Mouse (Mus musculus) midbrain, embryonic 15.5 days (tissue): ENCODE measurements around the gene 1700125H20Rik. TPM values are rescaled to one million over a fixed set of nuclear protein-coding genes. Genes with fewer than 3 reads are reported as not detected.

ENCODE experiments used
- ATAC-seq: fragments of 200-750 bp; cut with Nextera tagmentation; replicated peaks from 2 replicates; pipeline ENCODE4 v1.8.0; 2017; ENCODE audit warnings: moderate TSS enrichment
- H3K27ac ChIP-seq: fragments of 300-500 bp; sonication (generic); 2 replicates; pipeline ENCODE4 v1.5.1; 2015; ENCODE audit warnings: mild to moderate bottlenecking, inconsistent platforms
- H3K27me3 ChIP-seq: fragments of 300-500 bp; sonication (generic); replicated peaks from 2 replicates; pipeline ENCODE4 v1.6.1; 2015; ENCODE audit warnings: inconsistent platforms
- H3K36me3 ChIP-seq: fragments of 300-500 bp; sonication (generic); replicated peaks from 2 replicates; pipeline ENCODE4 v1.6.1; 2015; ENCODE audit warnings: inconsistent platforms
- H3K4me1 ChIP-seq: fragments of 300-500 bp; sonication (generic); 2 replicates; pipeline ENCODE4 v1.6.1; 2015; ENCODE audit warnings: inconsistent platforms
- H3K4me2 ChIP-seq: fragments of 300-500 bp; sonication (generic); 2 replicates; pipeline ENCODE4 v1.6.1; 2015; ENCODE audit warnings: inconsistent platforms, mild to moderate bottlenecking, moderate library complexity
- H3K4me3 ChIP-seq: fragments of 300-500 bp; sonication (generic); 2 replicates; pipeline ENCODE4 v1.5.1; 2015; ENCODE audit warnings: mild to moderate bottlenecking, inconsistent platforms
- H3K9ac ChIP-seq: fragments of 300-500 bp; sonication (generic); 2 replicates; pipeline ENCODE4 v1.6.1; 2015; ENCODE audit warnings: mild to moderate bottlenecking, inconsistent platforms
- H3K9me3 ChIP-seq: fragments of 300-500 bp; sonication (generic); 2 replicates; pipeline ENCODE4 v1.6.1; 2016; ENCODE audit warnings: inconsistent platforms
- WGBS: fragments of 180-500 bp; shearing (Covaris S2); methylation state at CpG from one replicate; pipeline ENCODE4 v1.1.7; 2015; ENCODE audit warnings: mixed read lengths; 5-methylcytosine and 5-hydroxymethylcytosine counted together
- polyA plus RNA-seq: library from polyadenylated mRNA; unstranded; fragments of >200 nt; fragmentation: Nextera tagmentation; extraction: Ambion mirVana; gene quantifications from 2 replicates; pipeline ENCODE4 v1.2.1, GENCODE M21; 2015

1700125H20Rik gene
- polyA plus RNA-seq, 1 experiment from 2014 or later: 0.62 TPM

- Histone ChIP-seq H3K4me1 (no peaks in the 10 kb centered on the region), H3K27me3 (no peaks in the 10 kb centered on the region), H3K9me3 (no peaks in the 10 kb centered on the region), H3K27ac (no peak overlapping the region), H3K9ac (no peak overlapping the region), H3K4me2 (no peak overlapping the region), H3K4me3 (no peak overlapping the region), H3K36me3 (peaks cover 63% of the 10 kb centered on the region)
- 98% methylated on average over 11 of the region's 11 CpGs for WGBS
- no peak for ATAC-seq
Measured at GRCm38 (mm10) chr11:85194206-85194605, 24.0 kb downstream of the 1700125H20Rik start.

DNA sequence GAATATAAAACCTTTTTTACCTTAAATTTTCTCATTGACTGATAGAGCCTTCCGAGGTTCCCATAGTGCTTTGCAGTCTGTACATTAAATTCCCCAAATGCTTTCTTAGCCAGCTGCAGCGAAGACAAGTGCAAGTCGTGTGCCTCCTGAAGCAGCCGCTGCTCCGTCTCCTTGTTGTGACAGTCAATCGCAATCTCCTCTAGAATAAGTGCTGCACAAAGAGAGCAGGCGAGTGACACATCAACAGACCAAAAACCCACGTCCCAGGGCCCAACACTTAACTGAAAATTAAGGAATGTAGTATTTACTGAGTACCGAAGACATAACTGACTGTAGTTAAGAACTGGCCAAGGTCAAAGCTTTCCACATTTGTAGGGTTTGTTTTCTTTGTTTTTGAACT lies 25.8 kb downstream of the 1700125H20Rik start:
- H3K4me3 ChIP-seq: no peak overlapping the region
- H3K36me3 ChIP-seq: peaks cover 62% of the 10 kb centered on the region
- WGBS: 92% methylated on average over 9 of the region's 9 CpGs
- no peaks in the 10 kb centered on the region for H3K4me1 ChIP-seq
- H3K27me3 ChIP-seq: no peaks in the 10 kb centered on the region
- no peak for ATAC-seq
- no peak overlapping the region for H3K9ac ChIP-seq
- no peak overlapping the region for H3K27ac ChIP-seq
- no peak overlapping the region for H3K4me2 ChIP-seq
- no peaks in the 10 kb centered on the region for H3K9me3 ChIP-seq

DNA sequence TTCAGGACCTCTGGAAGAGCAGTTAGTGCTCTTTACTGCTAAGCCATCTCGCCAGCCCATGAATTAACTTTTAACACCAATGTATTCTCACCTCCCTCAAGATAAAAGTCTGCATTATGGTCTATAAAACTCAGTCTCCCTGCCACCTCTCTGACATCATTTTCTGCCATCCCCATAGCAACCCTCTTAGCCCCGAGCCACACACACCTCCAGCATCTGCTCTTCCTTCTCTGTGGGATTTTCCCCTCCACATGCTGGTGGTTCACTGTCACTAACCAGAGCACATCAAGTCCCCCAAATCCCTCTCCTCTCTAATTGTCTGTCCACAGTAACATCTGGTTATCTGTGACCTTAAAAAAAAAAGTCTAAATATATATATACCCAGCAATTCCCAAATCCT lies 28.7 kb downstream of the 1700125H20Rik start:
- no peak overlapping the region for H3K27ac ChIP-seq
- H3K9ac ChIP-seq: no peak overlapping the region
- H3K4me2 ChIP-seq: no peak overlapping the region
- no peak overlapping the region for H3K4me3 ChIP-seq
- H3K9me3 ChIP-seq: no peaks in the 10 kb centered on the region
- H3K27me3 ChIP-seq: no peaks in the 10 kb centered on the region
- ATAC-seq: no peak
- WGBS: 80% methylated on average over 2 of the region's 2 CpGs
- H3K36me3 ChIP-seq: peaks cover 42% of the 10 kb centered on the region
- H3K4me1 ChIP-seq: no peaks in the 10 kb centered on the region

- H3K9me3 ChIP-seq: no peaks in the 10 kb centered on the region
- no peak overlapping the region for H3K9ac ChIP-seq
- H3K27me3 ChIP-seq: no peaks in the 10 kb centered on the region
- H3K36me3 ChIP-seq: peaks cover 31% of the 10 kb centered on the region
- no peak overlapping the region for H3K27ac ChIP-seq
- H3K4me2 ChIP-seq: no peak overlapping the region
- no peaks in the 10 kb centered on the region for H3K4me1 ChIP-seq
- no peak overlapping the region for H3K4me3 ChIP-seq
- no peak for ATAC-seq
Measured at GRCm38 (mm10) chr11:85206231-85206630, 36.0 kb downstream of the 1700125H20Rik start.

DNA sequence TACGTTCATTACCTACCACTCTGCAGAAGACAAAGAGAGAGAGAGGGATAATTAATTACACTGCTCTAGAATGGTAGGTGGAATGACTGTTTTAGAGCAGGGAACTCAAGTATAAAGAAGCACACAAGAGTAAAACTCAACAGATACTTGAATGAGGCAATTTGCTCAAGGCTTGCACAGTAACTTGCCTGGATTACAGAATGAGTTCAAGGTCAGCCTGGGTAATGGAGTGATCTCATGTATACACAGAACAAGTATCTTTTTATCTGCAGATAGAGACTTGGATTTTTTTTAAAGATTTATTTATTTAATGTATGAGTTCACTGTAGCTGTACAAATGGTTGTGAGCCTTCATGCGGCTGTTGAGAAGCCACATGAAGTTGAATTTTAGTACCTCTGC lies 40.9 kb downstream of the 1700125H20Rik start:
- Histone ChIP-seq H3K4me3 (no peak overlapping the region), H3K4me2 (no peak overlapping the region), H3K36me3 (peaks cover 45% of the 10 kb centered on the region), H3K27ac (no peak overlapping the region), H3K9ac (no peak overlapping the region), H3K9me3 (no peaks in the 10 kb centered on the region), H3K27me3 (no peaks in the 10 kb centered on the region), H3K4me1 (no peaks in the 10 kb centered on the region)
- 97% methylated on average over 2 of the region's 2 CpGs for WGBS
- ATAC-seq: no peak

- Histone ChIP-seq H3K9ac (no peak overlapping the region), H3K4me2 (no peak overlapping the region), H3K36me3 (peaks cover 41% of the 10 kb centered on the region), H3K27ac (no peak overlapping the region), H3K9me3 (no peaks in the 10 kb centered on the region), H3K4me3 (no peak overlapping the region), H3K4me1 (no peaks in the 10 kb centered on the region), H3K27me3 (no peaks in the 10 kb centered on the region)
- 96% methylated on average over 2 of the region's 2 CpGs for WGBS
- ATAC-seq: no peak
Measured at GRCm38 (mm10) chr11:85213215-85213614, 43.0 kb downstream of the 1700125H20Rik start.

DNA sequence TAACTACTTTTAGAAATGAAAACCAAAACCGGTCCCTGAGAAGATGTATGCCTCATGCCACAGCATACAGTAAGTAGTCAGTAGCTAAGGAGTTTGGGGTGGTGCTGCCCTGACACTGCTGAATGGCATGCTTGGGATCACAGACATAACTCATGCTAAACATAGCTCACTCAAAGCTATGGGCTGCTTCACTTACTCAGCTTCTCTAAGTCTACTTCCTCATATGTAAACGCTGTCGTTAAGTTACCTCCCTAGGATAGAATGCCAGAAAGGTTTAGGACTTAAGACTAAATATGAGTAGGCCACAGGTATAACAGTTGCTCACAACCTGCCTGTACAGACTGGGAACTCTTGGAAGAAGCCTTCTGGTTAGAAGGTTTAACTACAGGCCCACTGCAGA lies 44.5 kb downstream of the 1700125H20Rik start:
- Histone ChIP-seq H3K9ac (no peak overlapping the region), H3K4me1 (no peaks in the 10 kb centered on the region), H3K4me2 (no peak overlapping the region), H3K27me3 (no peaks in the 10 kb centered on the region), H3K27ac (no peak overlapping the region), H3K36me3 (peaks cover 28% of the 10 kb centered on the region), H3K9me3 (no peaks in the 10 kb centered on the region), H3K4me3 (no peak overlapping the region)
- 94% methylated on average over 3 of the region's 3 CpGs for WGBS
- no peak for ATAC-seq

DNA sequence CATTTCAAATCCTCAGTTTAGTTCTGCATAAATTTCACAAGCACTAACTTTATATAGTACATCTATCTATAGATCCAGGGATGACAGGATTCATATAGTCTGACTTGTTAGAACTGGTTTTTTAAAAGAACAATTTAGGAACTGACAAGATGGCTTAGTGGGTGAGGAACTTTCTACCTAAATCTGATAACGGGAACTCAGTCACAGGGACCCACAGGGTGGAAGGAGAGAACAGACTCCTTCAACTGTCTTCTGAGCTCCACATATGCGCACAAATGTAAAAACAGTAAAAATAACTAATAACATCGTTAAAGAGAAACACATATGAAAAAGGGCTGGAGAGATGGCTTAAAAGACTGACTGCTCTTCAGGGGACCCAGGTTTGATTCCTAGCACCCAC lies 48.8 kb downstream of the 1700125H20Rik start:
- H3K9ac ChIP-seq: no peak overlapping the region
- WGBS: 90% methylated on average over 3 of the region's 3 CpGs
- no peaks in the 10 kb centered on the region for H3K27me3 ChIP-seq
- H3K36me3 ChIP-seq: peaks cover 6% of the 10 kb centered on the region; the same call in 1 of the 2 replicates
- H3K27ac ChIP-seq: no peak overlapping the region
- ATAC-seq: no peak
- no peaks in the 10 kb centered on the region for H3K9me3 ChIP-seq
- no peak overlapping the region for H3K4me2 ChIP-seq
- H3K4me3 ChIP-seq: no peak overlapping the region
- H3K4me1 ChIP-seq: no peaks in the 10 kb centered on the region

GRCm38 (mm10) chr11:85222561-85222960 lies 52.4 kb downstream of the 1700125H20Rik start:
- 98% methylated on average over 6 of the region's 6 CpGs for WGBS

DNA sequence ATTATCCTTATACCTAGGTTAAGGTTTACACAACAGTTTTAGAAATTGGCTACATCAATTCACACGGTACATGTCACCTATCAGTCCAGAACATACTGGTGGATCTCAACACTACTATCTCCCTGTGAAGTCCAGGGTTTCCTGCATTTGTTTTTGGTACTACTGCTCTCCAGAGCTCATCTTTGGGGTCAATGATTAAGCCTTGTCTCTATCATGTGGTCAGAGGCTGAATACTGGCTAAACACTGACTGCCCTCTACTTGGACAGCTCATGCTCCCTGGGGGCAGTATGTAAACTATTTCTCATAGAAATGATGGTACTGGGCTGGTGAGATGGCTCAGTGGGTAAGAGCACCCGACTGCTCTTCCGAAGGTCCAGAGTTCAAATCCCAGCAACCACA lies 53.0 kb downstream of the 1700125H20Rik start:
- Histone ChIP-seq H3K9me3 (no peaks in the 10 kb centered on the region), H3K27me3 (no peaks in the 10 kb centered on the region), H3K4me3 (no peak overlapping the region), H3K4me1 (no peaks in the 10 kb centered on the region), H3K36me3 (0 out of 2 replicates have a peak, but pooled peaks cover 3% of the 10 kb centered on the region), H3K4me2 (no peak overlapping the region), H3K27ac (no peak overlapping the region), H3K9ac (no peak overlapping the region)
- ATAC-seq: no peak
- 95% methylated on average over 3 of the region's 3 CpGs for WGBS

More at GRCm38 (mm10) chr11:85222561-85222960, 52.4 kb downstream of the 1700125H20Rik start:
- H3K27ac ChIP-seq: no peak overlapping the region
- H3K9me3 ChIP-seq: no peaks in the 10 kb centered on the region
- 0 out of 2 replicates have a peak, but pooled peaks cover 3% of the 10 kb centered on the region for H3K36me3 ChIP-seq
- no peak overlapping the region for H3K4me2 ChIP-seq
- no peaks in the 10 kb centered on the region for H3K4me1 ChIP-seq
- no peak overlapping the region for H3K4me3 ChIP-seq
- H3K9ac ChIP-seq: no peak overlapping the region
- ATAC-seq: no peak
- no peaks in the 10 kb centered on the region for H3K27me3 ChIP-seq

Other genes with a start within 250 kb of the 1700125H20Rik start
- gene Car4, start 212.6 kb upstream of the 1700125H20Rik start, polyA plus RNA-seq: 5.3 and 6.0 TPM in 2 replicates
- gene Usp32, start 30.2 kb upstream of the 1700125H20Rik start, polyA plus RNA-seq: 12.2 and 12.7 TPM in 2 replicates
- gene Appbp2, start 64.7 kb downstream of the 1700125H20Rik start, polyA plus RNA-seq: 44.9 and 45.7 TPM in 2 replicates
- gene Ppm1d, start 140.8 kb downstream of the 1700125H20Rik start, polyA plus RNA-seq: 16.9 and 18.1 TPM in 2 replicates
- 30.8 and 33.1 TPM in 2 replicates for gene Bcas3, start 182.8 kb downstream of the 1700125H20Rik start, polyA plus RNA-seq